Mouse (Mus musculus) forebrain, embryonic 16.5 days (tissue): ENCODE measurements around the gene Ccndbp1. TPM values are rescaled to one million over a fixed set of nuclear protein-coding genes. Genes with fewer than 3 reads are reported as not detected.

Source experiments
- ATAC-seq: fragments of 200-750 bp; cut with Nextera tagmentation; 2 replicates; pipeline ENCODE4 v1.8.0; 2017; ENCODE audit warnings: mild to moderate bottlenecking, moderate library complexity
- H3K27ac ChIP-seq: fragments of 300-500 bp; sonication (generic); 2 replicates; pipeline ENCODE4 v1.5.1; 2014; ENCODE audit warnings: low read length, control low read depth
- H3K27me3 ChIP-seq: fragments of 300-500 bp; sonication (generic); replicated peaks from 2 replicates; pipeline ENCODE4 v1.6.1; 2014; ENCODE audit warnings: low read length; ENCODE audit not compliant: control insufficient read depth, insufficient read depth
- H3K36me3 ChIP-seq: fragments of 300-500 bp; sonication (generic); 2 replicates; pipeline ENCODE4 v1.6.1; 2014; ENCODE audit not compliant: control insufficient read depth, insufficient read depth
- H3K4me1 ChIP-seq: fragments of 300-500 bp; sonication (generic); replicated peaks from 2 replicates; pipeline ENCODE4 v1.6.1; 2014; ENCODE audit warnings: low read length; ENCODE audit not compliant: control insufficient read depth, insufficient read depth
- H3K4me2 ChIP-seq: fragments of 300-500 bp; sonication (generic); 2 replicates; pipeline ENCODE4 v1.6.1; 2014; ENCODE audit warnings: mild to moderate bottlenecking, low read length, control low read depth
- H3K4me3 ChIP-seq: fragments of 300-500 bp; sonication (generic); replicated peaks from 2 replicates; pipeline ENCODE4 v1.5.1; 2014; ENCODE audit warnings: mild to moderate bottlenecking, low read length, control low read depth
- H3K9ac ChIP-seq: fragments of 300-500 bp; sonication (generic); replicated peaks from 2 replicates; pipeline ENCODE4 v1.6.1; 2014; ENCODE audit warnings: low read depth, low read length, control low read depth
- H3K9me3 ChIP-seq: fragments of 300-500 bp; sonication (generic); 2 replicates; pipeline ENCODE4 v1.6.1; 2016; ENCODE audit warnings: low read length; ENCODE audit not compliant: control insufficient read depth
- WGBS: fragments of 180-500 bp; shearing (Covaris S2); extraction: QIAGEN DNeasy Blood & Tissue Kit; methylation state at CpG from one replicate; pipeline ENCODE4 v1.1.7; 2014; 5-methylcytosine and 5-hydroxymethylcytosine counted together
- polyA plus RNA-seq: library from polyadenylated mRNA; unstranded; fragments of >200 nt; fragmentation: Nextera tagmentation; extraction: Ambion mirVana; gene quantifications from 2 replicates; pipeline ENCODE4 v1.2.1, GENCODE M21; 2015

Ccndbp1 gene
- polyA plus RNA-seq = 79.1 and 79.3 TPM in 2 replicates

- H3K4me3 ChIP-seq = peak within 1 kb of the TSS; percentile 92
- peak; percentile 98 for ATAC-seq
- 1% methylated on average over 34 of the region's 34 CpGs for WGBS
These were observed at the start of gene Ccndbp1 for GRCm38 (mm10) chr2:121007925-121008663. Ccndbp1 (plus strand) TSS chr2:121008403.

GRCm38 (mm10) chr2:120959363-120959762, 48.8 kb upstream of the Ccndbp1 start:
- Histone ChIP-seq H3K4me3 (no peak overlapping the region), H3K9ac (no peak overlapping the region), H3K27ac (no peak overlapping the region), H3K36me3 (peaks cover 6% of the 10 kb centered on the region), H3K9me3 (no peaks in the 10 kb centered on the region), H3K4me2 (no peak overlapping the region), H3K27me3 (no peaks in the 10 kb centered on the region), H3K4me1 (no peaks in the 10 kb centered on the region)
- no peak for ATAC-seq
- WGBS = 90% methylated on average over 2 of the region's 2 CpGs

More at GRCm38 (mm10) chr2:121007925-121008663, at the start of gene Ccndbp1:
- Histone ChIP-seq H3K36me3 (peaks cover 9% of the 10 kb centered on the region; the same call in 1 of the 2 replicates), H3K4me2 (peak within 1 kb of the TSS; percentile 88), H3K4me1 (peaks cover 12% of the 10 kb centered on the region), H3K9ac (peak within 1 kb of the TSS; percentile 87), H3K27ac (peak within 1 kb of the TSS; percentile 58; the same call in 1 of the 2 replicates), H3K9me3 (no peaks in the 10 kb centered on the region), H3K27me3 (no peaks in the 10 kb centered on the region)

GRCm38 (mm10) chr2:120959827-120960226, 48.4 kb upstream of the Ccndbp1 start:
- Histone ChIP-seq H3K4me3 (no peak overlapping the region), H3K4me1 (no peaks in the 10 kb centered on the region), H3K36me3 (peaks cover 4% of the 10 kb centered on the region), H3K27me3 (no peaks in the 10 kb centered on the region), H3K27ac (no peak overlapping the region), H3K9ac (no peak overlapping the region), H3K4me2 (no peak overlapping the region), H3K9me3 (no peaks in the 10 kb centered on the region)
- no peak for ATAC-seq
- WGBS = 96% methylated on average over 5 of the region's 5 CpGs

- no peaks in the 10 kb centered on the region for H3K9me3 ChIP-seq
- H3K36me3 ChIP-seq = peaks cover 4% of the 10 kb centered on the region
- H3K27ac ChIP-seq = no peak overlapping the region
- H3K27me3 ChIP-seq = no peaks in the 10 kb centered on the region
- no peaks in the 10 kb centered on the region for H3K4me1 ChIP-seq
- H3K4me2 ChIP-seq = no peak overlapping the region
- no peak overlapping the region for H3K9ac ChIP-seq
- 94% methylated on average over 1 of the region's 1 CpGs for WGBS
- no peak for ATAC-seq
- no peak overlapping the region for H3K4me3 ChIP-seq
These were observed 47.9 kb upstream of the Ccndbp1 start for GRCm38 (mm10) chr2:120960261-120960660.

GRCm38 (mm10) chr2:120963110-120963509, 45.1 kb upstream of the Ccndbp1 start:
- Histone ChIP-seq H3K4me3 (no peak overlapping the region), H3K27me3 (no peaks in the 10 kb centered on the region), H3K9me3 (no peaks in the 10 kb centered on the region), H3K4me1 (0 out of 2 replicates have a peak, but pooled peaks cover 4% of the 10 kb centered on the region), H3K36me3 (peaks cover 4% of the 10 kb centered on the region), H3K4me2 (no peak overlapping the region), H3K27ac (no peak overlapping the region), H3K9ac (no peak overlapping the region)
- 94% methylated on average over 7 of the region's 7 CpGs for WGBS
- ATAC-seq = no peak

GRCm38 (mm10) chr2:120965486-120965885, 42.7 kb upstream of the Ccndbp1 start:
- no peaks in the 10 kb centered on the region for H3K36me3 ChIP-seq
- peaks cover 12% of the 10 kb centered on the region for H3K4me1 ChIP-seq
- no peak overlapping the region for H3K27ac ChIP-seq
- H3K9me3 ChIP-seq = no peaks in the 10 kb centered on the region
- no peak overlapping the region for H3K4me3 ChIP-seq
- no peak for ATAC-seq
- WGBS = 81% methylated on average over 3 of the region's 3 CpGs
- no peaks in the 10 kb centered on the region for H3K27me3 ChIP-seq
- H3K4me2 ChIP-seq = no peak overlapping the region
- H3K9ac ChIP-seq = no peak overlapping the region

- Histone ChIP-seq H3K4me1 (peaks cover 16% of the 10 kb centered on the region), H3K27me3 (no peaks in the 10 kb centered on the region), H3K36me3 (no peaks in the 10 kb centered on the region), H3K4me2 (peak overlapping the region; percentile 67), H3K9ac (peak overlapping the region; percentile 95), H3K9me3 (no peaks in the 10 kb centered on the region), H3K27ac (peak overlapping the region; percentile 81), H3K4me3 (peak overlapping the region; percentile 91)
- under 1% methylated on average over 23 of the region's 23 CpGs for WGBS
- peak; percentile 32 for ATAC-seq
These were observed 38.1 kb upstream of the Ccndbp1 start for GRCm38 (mm10) chr2:120970045-120970539.

GRCm38 (mm10) chr2:120970559-120971080, 37.6 kb upstream of the Ccndbp1 start, which contains the start of gene Ubr1:
Ubr1 (minus strand) TSS chr2:120970715.
- peak within 1 kb of the TSS; percentile 67 for H3K4me2 ChIP-seq
- peak within 1 kb of the TSS; percentile 91 for H3K4me3 ChIP-seq
- peak; percentile 94 for ATAC-seq
- H3K4me1 ChIP-seq = peaks cover 16% of the 10 kb centered on the region
- H3K27ac ChIP-seq = peak within 1 kb of the TSS; percentile 81
- no peaks in the 10 kb centered on the region for H3K27me3 ChIP-seq
- WGBS = under 1% methylated on average over 39 of the region's 39 CpGs
- peak within 1 kb of the TSS; percentile 95 for H3K9ac ChIP-seq
- H3K9me3 ChIP-seq = no peaks in the 10 kb centered on the region
- no peaks in the 10 kb centered on the region for H3K36me3 ChIP-seq

DNA sequence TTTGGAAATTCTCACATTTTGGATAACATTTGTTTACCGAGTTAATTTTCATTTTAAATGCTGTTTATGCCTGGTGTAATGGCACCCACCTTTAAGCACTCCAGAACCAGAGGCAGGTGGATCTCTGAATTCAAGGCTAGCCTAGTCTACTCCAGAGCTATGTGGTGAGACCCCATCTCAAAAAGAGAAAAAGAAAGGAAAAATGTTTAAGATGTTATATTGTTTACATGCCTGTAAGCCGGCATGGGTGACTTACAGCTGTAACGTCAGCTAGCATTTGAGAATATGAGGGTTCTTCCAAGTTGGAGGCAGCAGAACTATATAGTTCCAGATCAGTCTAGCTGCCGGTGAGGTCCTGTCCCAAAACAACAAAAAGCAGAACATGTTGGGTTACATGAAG, 36.4 kb upstream of the Ccndbp1 start:
- H3K36me3 ChIP-seq = no peaks in the 10 kb centered on the region
- H3K4me1 ChIP-seq = peaks cover 18% of the 10 kb centered on the region
- H3K27me3 ChIP-seq = no peaks in the 10 kb centered on the region
- no peak overlapping the region for H3K4me3 ChIP-seq
- H3K4me2 ChIP-seq = no peak overlapping the region
- 96% methylated on average over 4 of the region's 4 CpGs for WGBS
- H3K27ac ChIP-seq = no peak overlapping the region
- no peaks in the 10 kb centered on the region for H3K9me3 ChIP-seq
- ATAC-seq = no peak
- no peak overlapping the region for H3K9ac ChIP-seq
